Mouse (Mus musculus) spleen, postnatal 36 days (tissue): ENCODE data around the gene Plcz1.

ENCODE experiments used
- DNase-seq, 2 experiments: peaks; one replicate each; pipeline ENCODE4 v3.0.0; 2022; ENCODE audit warnings: low spot score in 2 of 2, mixed read lengths in 1 of 2

The Plcz1 gene

DNA sequence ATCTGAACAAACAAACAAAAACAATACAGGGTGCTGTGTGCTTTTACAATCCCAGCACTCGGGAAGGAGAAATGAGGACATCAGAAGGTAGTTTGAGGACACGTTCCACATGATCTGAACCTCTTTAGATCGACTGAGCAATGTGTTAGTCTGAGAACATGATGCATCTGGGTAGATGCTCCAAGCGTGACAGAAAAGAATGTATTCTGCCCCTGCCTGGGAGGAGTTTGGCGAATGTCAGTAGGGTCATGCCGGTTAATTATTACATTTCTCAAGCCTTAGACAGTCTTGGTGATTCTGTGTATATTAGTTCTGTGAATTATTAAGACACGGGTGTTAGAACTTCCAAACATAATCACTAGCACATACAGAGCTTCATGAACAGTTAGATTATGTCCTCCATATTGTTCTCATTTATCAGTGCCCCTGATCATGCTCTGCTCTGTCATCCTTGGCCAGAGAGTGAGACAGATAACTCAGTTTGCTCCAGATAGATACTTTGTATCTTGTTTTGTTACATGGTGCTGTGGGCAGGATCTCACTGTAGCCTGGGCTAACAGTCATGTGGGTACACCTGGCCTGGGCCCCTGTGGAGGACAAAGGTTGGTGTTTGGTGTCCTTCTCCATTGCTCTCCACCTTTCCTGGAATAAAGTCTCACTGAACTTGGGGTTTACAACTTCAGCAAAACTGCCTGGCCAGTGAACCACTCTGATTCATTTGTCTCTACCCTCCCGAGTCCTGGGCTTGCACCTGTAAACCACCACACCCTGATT is 94.0 kb downstream of the Plcz1 start:
- no peak for DNase-seq
